Mouse (Mus musculus) hematopoietic stem cell, adult 5-6 weeks (primary cell): Measurements from ENCODE around the gene Il1b. TPM values are rescaled to one million over a fixed set of nuclear protein-coding genes. Genes with fewer than 3 reads are reported as not detected.

Experiments
- ATAC-seq, 2 experiments: fragments of 125-278 bp in 1 of 2; replicated peaks in 1 of 2; 2 replicates each; pipeline ENCODE4 v1.8.0; 2016 to 2017; ENCODE audit warnings: inconsistent platforms in 2 of 2, mild to moderate bottlenecking in 2 of 2, moderate number of reproducible peaks in 2 of 2, low read depth in 1 of 2, moderate TSS enrichment in 1 of 2; ENCODE audit not compliant: low FRiP score in 2 of 2, poor library complexity in 2 of 2, severe bottlenecking in 2 of 2, insufficient read depth in 1 of 2, low TSS enrichment in 1 of 2
- total RNA-seq: library from RNA; stranded (forward); fragments of 172-1452, 232-1000 nt; gene quantifications from 2 replicates; pipeline ENCODE4 v1.2.3, GENCODE M21; 2017

Il1b gene
- total RNA-seq, 1 experiment from 2014 or later, result 3.0 TPM

GRCm38 (mm10) chr2:129314880-129315279 is 56.1 kb downstream of the Il1b start:
- ATAC-seq, result no peak

Other genes with a start within 250 kb of the Il1b start
- gene Chchd5, start 241.4 kb downstream of the Il1b start, total RNA-seq, result 15.5 and 24.6 TPM in 2 replicates
- gene Slc20a1, start 172.4 kb downstream of the Il1b start, total RNA-seq, result 109 and 119 TPM in 2 replicates
- 39.3 and 48.3 TPM in 2 replicates for gene Ckap2l, start 73.9 kb downstream of the Il1b start, total RNA-seq
- gene Il1a, start 61.2 kb downstream of the Il1b start, total RNA-seq, result not detected in 2 replicates
- not detected in 2 replicates for gene F830045P16Rik, start 165.5 kb upstream of the Il1b start, total RNA-seq
- gene Sirpa, start 221.7 kb upstream of the Il1b start, total RNA-seq, result 38.3 and 47.0 TPM in 2 replicates